25 mouse cellular contexts compared by ENCODE assay signal in genomic region chr8:26432161-26432919, GRCm38 (mm10).
"Had no signal": no experiment of that assay in that cellular context is flagged by ENCODE, and none has a peak within 500 bp of the region (broad histone marks: within the 10 kb centered on the region; RNA-seq: fewer than 3 reads in every experiment).

No protein-coding gene starts in this region.

- H3K4me2 ChIP-seq: kidney, embryonic 15.5 days; limb, embryonic 12.5 days; limb, embryonic 15.5 days; liver, embryonic 11.5 days; lung, embryonic 14.5 days; midbrain, embryonic 13.5 days had no signal

- H3K27me3 ChIP-seq: kidney, embryonic 15.5 days; limb, embryonic 15.5 days; midbrain, embryonic 13.5 days had no signal

- H3K9ac ChIP-seq: kidney, embryonic 15.5 days; limb, embryonic 12.5 days; limb, embryonic 15.5 days; liver, embryonic 14.5 days; liver, postnatal 0 days; lung, embryonic 14.5 days; midbrain, embryonic 13.5 days had no signal

- H3K36me3 ChIP-seq: kidney, embryonic 15.5 days; limb, embryonic 12.5 days; limb, embryonic 15.5 days; midbrain, embryonic 10.5 days; midbrain, embryonic 13.5 days had no signal

- H3K27ac ChIP-seq: kidney, embryonic 15.5 days; left cerebral cortex, adult 2 months; limb, embryonic 12.5 days; limb, embryonic 15.5 days; liver, embryonic 14.5 days; macrophage; midbrain, embryonic 10.5 days; midbrain, embryonic 13.5 days; stomach, postnatal 0 days had no signal

- H3K9me3 ChIP-seq: kidney, embryonic 15.5 days; limb, embryonic 12.5 days; limb, embryonic 15.5 days; midbrain, embryonic 10.5 days; midbrain, embryonic 13.5 days had no signal

- DNase-seq: kidney, adult 8-10 months; kidney, postnatal 10 days; kidney, postnatal 36 days; layer of hippocampus, postnatal 36 days; liver, postnatal 0 days; lung, embryonic 14.5 days; right cerebral cortex, adult 18-20 months; right cerebral cortex, postnatal 14 days; right cerebral cortex, postnatal 4 days; thymus, adult 2 months; thymus, postnatal 14 days; thymus, postnatal 4 days had no signal

- ATAC-seq: liver, postnatal 0 days; lung, postnatal 0 days; midbrain, embryonic 13.5 days; midbrain, embryonic 16.5 days had no signal

- H3K4me3 ChIP-seq: kidney, embryonic 15.5 days; left cerebral cortex, adult 2 months; limb, embryonic 12.5 days; limb, embryonic 15.5 days; midbrain, embryonic 10.5 days; midbrain, embryonic 13.5 days; myocyte had no signal

- H3K4me1 ChIP-seq: kidney, embryonic 15.5 days; limb, embryonic 12.5 days; limb, embryonic 15.5 days; midbrain, embryonic 10.5 days; midbrain, embryonic 13.5 days had no signal
